Mouse (Mus musculus) adrenal gland, adult 2 months (tissue): Measurements from ENCODE around the gene 1700020L24Rik. TPM values are rescaled to one million over a fixed set of nuclear protein-coding genes. Genes with fewer than 3 reads are reported as not detected.

Experiments
- DNase-seq: peaks from one replicate; pipeline ENCODE4 v3.0.0; 2021
- long read RNA-seq: library from polyadenylated mRNA; stranded (forward); transcript quantifications from one replicate; pipeline ENCODE4 v2.0.0, GENCODE M21; 2021
- polyA plus RNA-seq: library from polyadenylated mRNA; depleted of rRNA; stranded (reverse); fragments of >200 nt; gene quantifications from 2 replicates; pipeline ENCODE4 v1.2.3, GENCODE M21; 2012; rRNA removed
- total RNA-seq, 2 experiments: library from RNA; stranded (reverse); gene quantifications; 2 replicates each; pipeline ENCODE4 v1.2.3; 2021

Gene 1700020L24Rik
- total RNA-seq (under 1 TPM in 1 of 2 experiments, not detected in 1; 0.61 TPM), polyA plus RNA-seq (0.79 and 1.3 TPM in 2 replicates)
- long read RNA-seq, partial matches to known transcripts: 0 of 1 reads
- long read RNA-seq, other reads (novel, unspliced or antisense): 1 of 1 reads

GRCm38 (mm10) chr11:83437377-83437776, at the start of gene 1700020L24Rik:
TSS of gene 1700020L24Rik (plus strand) at chr11:83437677.
- DNase-seq: no peak

- no peak for DNase-seq
Observed at GRCm38 (mm10) chr11:83393062-83393461, 44.4 kb upstream of the 1700020L24Rik start.

- no peak for DNase-seq
Observed at GRCm38 (mm10) chr11:83394802-83395439, 42.6 kb upstream of the 1700020L24Rik start.

- no peak for DNase-seq
Observed at GRCm38 (mm10) chr11:83397626-83398025, 39.9 kb upstream of the 1700020L24Rik start.

GRCm38 (mm10) chr11:83398724-83399123, 38.8 kb upstream of the 1700020L24Rik start:
- DNase-seq: no peak

GRCm38 (mm10) chr11:83403787-83404186, 33.7 kb upstream of the 1700020L24Rik start:
- peak; percentile 29 for DNase-seq

- DNase-seq: no peak
Observed at GRCm38 (mm10) chr11:83406391-83406790, 31.1 kb upstream of the 1700020L24Rik start.

GRCm38 (mm10) chr11:83408242-83408641, 29.2 kb upstream of the 1700020L24Rik start:
- DNase-seq: no peak

- peak; percentile 62 for DNase-seq
Observed at GRCm38 (mm10) chr11:83409087-83409754, 28.3 kb upstream of the 1700020L24Rik start, which contains the start of gene Rasl10b. TSS of gene Rasl10b (plus strand) at chr11:83409137.

- peak; percentile 30 for DNase-seq
Observed at GRCm38 (mm10) chr11:83409792-83410291, 27.6 kb upstream of the 1700020L24Rik start.

GRCm38 (mm10) chr11:83410510-83410909, 27.0 kb upstream of the 1700020L24Rik start:
- DNase-seq: no peak

- DNase-seq: peak; percentile 68
Observed at GRCm38 (mm10) chr11:83417080-83417479, 20.4 kb upstream of the 1700020L24Rik start.

GRCm38 (mm10) chr11:83417708-83418107, 19.8 kb upstream of the 1700020L24Rik start:
- DNase-seq: no peak

GRCm38 (mm10) chr11:83418566-83418965, 18.9 kb upstream of the 1700020L24Rik start:
- no peak for DNase-seq

GRCm38 (mm10) chr11:83420338-83420737, 17.1 kb upstream of the 1700020L24Rik start:
- DNase-seq: no peak

GRCm38 (mm10) chr11:83421305-83421704, 16.2 kb upstream of the 1700020L24Rik start:
- DNase-seq: peak; percentile 66

GRCm38 (mm10) chr11:83424681-83425080, 12.8 kb upstream of the 1700020L24Rik start:
- peak; percentile 66 for DNase-seq

- DNase-seq: peak; percentile 38
Observed at GRCm38 (mm10) chr11:83426964-83427363, 10.5 kb upstream of the 1700020L24Rik start.

- DNase-seq: no peak
Observed at GRCm38 (mm10) chr11:83429355-83429754, 8.1 kb upstream of the 1700020L24Rik start, which contains the start of gene Gas2l2. TSS of gene Gas2l2 (minus strand) at chr11:83429455.

- no peak for DNase-seq
Observed at GRCm38 (mm10) chr11:83432533-83432932, 4.9 kb upstream of the 1700020L24Rik start.

GRCm38 (mm10) chr11:83439426-83440060, 2.1 kb downstream of the 1700020L24Rik start:
- no peak for DNase-seq
